Mouse (Mus musculus): ENCODE results near the gene Rpl32. TPM values are rescaled to one million over a fixed set of nuclear protein-coding genes. Genes with fewer than 3 reads are reported as not detected.

Rpl32 gene
- polyA plus RNA-seq, 1 experiment, result 4,367 TPM

DNA sequence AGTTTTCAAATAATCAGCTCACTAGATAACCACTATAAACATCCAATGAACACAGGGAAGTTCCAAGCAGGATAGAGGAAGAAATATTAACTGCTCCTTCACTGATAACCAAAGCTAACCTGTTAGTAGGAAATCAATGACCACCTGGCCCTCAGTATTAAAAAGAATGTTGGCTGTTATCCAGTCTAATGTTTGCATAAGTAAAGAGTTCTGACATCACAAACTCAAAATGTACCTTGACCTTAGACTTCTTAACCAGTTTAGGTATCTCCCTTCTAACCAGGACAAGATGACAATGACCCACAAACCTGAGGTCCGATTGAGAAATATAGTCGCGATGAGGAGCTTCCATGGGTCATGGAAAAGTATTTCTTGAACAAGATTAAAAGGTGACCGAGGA lies 36.5 kb upstream of the Rpl32 start:
- H3ac ChIP-seq (ENCODE audit: control insufficient read depth, insufficient read length), result no peak overlapping the region
- H3K36me3 ChIP-seq (ENCODE audit: control insufficient read depth, insufficient read depth), result peaks cover 7% of the 10 kb centered on the region
- H3K4me2 ChIP-seq (ENCODE audit: low read depth), result no peak overlapping the region
- no peaks in the 10 kb centered on the region for H3K27me3 ChIP-seq (ENCODE audit: control insufficient read depth, insufficient read depth, insufficient read length)
- no peak overlapping the region for H3K4me3 ChIP-seq
- no peaks in the 10 kb centered on the region for H3K79me2 ChIP-seq (ENCODE audit: control insufficient read depth, insufficient read depth)
- no peak for TF ChIP-seq TCF3 (IDR thresholded peaks at IDR 0.05; ENCODE audit: insufficient read length, low read depth)
- TF ChIP-seq MYOD1 (IDR thresholded peaks at IDR 0.05; ENCODE audit: control insufficient read depth in 1 of 3, insufficient read length in 2 of 3, low read depth in 2 of 3), result no peak
- TF ChIP-seq MYOG (IDR thresholded peaks at IDR 0.05; ENCODE audit: control insufficient read depth in 1 of 3, insufficient read depth in 1 of 3, insufficient read length in 2 of 3, low read depth in 2 of 3), result no peak
- TF ChIP-seq USF1 (IDR thresholded peaks at IDR 0.05; ENCODE audit: low read depth), result no peak
- TF ChIP-seq POLR2AphosphoS2 (IDR thresholded peaks at IDR 0.05; ENCODE audit: insufficient read length, low read depth), result no peak
- no peak for TF ChIP-seq CEBPB (IDR thresholded peaks at IDR 0.05; ENCODE audit: insufficient read depth, poor library complexity, severe bottlenecking)
- no peak for TF ChIP-seq E2F4 (IDR thresholded peaks at IDR 0.05; ENCODE audit: insufficient read depth)
- TF ChIP-seq POLR2A (IDR thresholded peaks at IDR 0.05; ENCODE audit: insufficient read length, low read depth), result no peak
- no peak for TF ChIP-seq TCF12 (IDR thresholded peaks at IDR 0.05; ENCODE audit: insufficient read depth, poor library complexity, severe bottlenecking)
- TF ChIP-seq SRF (IDR thresholded peaks at IDR 0.05; ENCODE audit: control insufficient read depth, insufficient read length, low read depth), result no peak
- no peak for TF ChIP-seq REST (IDR thresholded peaks at IDR 0.05; ENCODE audit: insufficient read depth, insufficient read length)
- TF ChIP-seq MAX (IDR thresholded peaks at IDR 0.05; ENCODE audit: low read depth), result no peak

DNA sequence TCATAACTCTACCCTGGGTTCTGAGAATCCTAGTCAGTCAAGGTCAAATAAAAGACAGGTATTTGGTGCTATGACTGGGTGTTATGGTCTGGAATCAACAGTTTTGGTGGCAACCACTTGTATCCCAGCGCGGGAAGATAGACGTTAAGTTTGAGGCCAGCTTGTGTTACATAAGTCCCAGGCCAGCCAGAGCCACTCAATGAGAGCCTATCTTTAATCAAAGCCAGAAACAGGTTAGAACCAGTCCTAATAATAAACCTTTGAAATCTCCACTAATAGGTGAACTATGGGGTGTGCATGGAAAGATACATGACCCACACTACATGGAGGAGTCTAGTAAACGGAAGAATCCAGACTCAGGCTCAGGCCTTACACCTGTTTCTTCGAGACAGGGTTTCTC lies 30.2 kb upstream of the Rpl32 start:
- H3K79me2 ChIP-seq (ENCODE audit: control insufficient read depth, insufficient read depth), result no peaks in the 10 kb centered on the region
- H3K4me3 ChIP-seq, result no peak overlapping the region
- H3K36me3 ChIP-seq (ENCODE audit: control insufficient read depth, insufficient read depth), result no peaks in the 10 kb centered on the region
- H3K4me2 ChIP-seq (ENCODE audit: low read depth), result no peak overlapping the region
- no peaks in the 10 kb centered on the region for H3K27me3 ChIP-seq (ENCODE audit: control insufficient read depth, insufficient read depth, insufficient read length)
- no peak overlapping the region for H3ac ChIP-seq (ENCODE audit: control insufficient read depth, insufficient read length)
- TF ChIP-seq MYOG (IDR thresholded peaks at IDR 0.05; ENCODE audit: control insufficient read depth in 1 of 3, insufficient read depth in 1 of 3, insufficient read length in 2 of 3, low read depth in 2 of 3) (no peak), USF1 (IDR thresholded peaks at IDR 0.05; ENCODE audit: low read depth) (no peak), POLR2A (IDR thresholded peaks at IDR 0.05; ENCODE audit: insufficient read length, low read depth) (no peak), REST (IDR thresholded peaks at IDR 0.05; ENCODE audit: insufficient read depth, insufficient read length) (no peak), MYOD1 (IDR thresholded peaks at IDR 0.05; ENCODE audit: control insufficient read depth in 1 of 3, insufficient read length in 2 of 3, low read depth in 2 of 3) (no peak), MAX (IDR thresholded peaks at IDR 0.05; ENCODE audit: low read depth) (no peak), POLR2AphosphoS2 (IDR thresholded peaks at IDR 0.05; ENCODE audit: insufficient read length, low read depth) (no peak), E2F4 (IDR thresholded peaks at IDR 0.05; ENCODE audit: insufficient read depth) (no peak), CEBPB (IDR thresholded peaks at IDR 0.05; ENCODE audit: insufficient read depth, poor library complexity, severe bottlenecking) (no peak), TCF12 (IDR thresholded peaks at IDR 0.05; ENCODE audit: insufficient read depth, poor library complexity, severe bottlenecking) (no peak), TCF3 (IDR thresholded peaks at IDR 0.05; ENCODE audit: insufficient read length, low read depth) (no peak), SRF (IDR thresholded peaks at IDR 0.05; ENCODE audit: control insufficient read depth, insufficient read length, low read depth) (no peak)

DNA sequence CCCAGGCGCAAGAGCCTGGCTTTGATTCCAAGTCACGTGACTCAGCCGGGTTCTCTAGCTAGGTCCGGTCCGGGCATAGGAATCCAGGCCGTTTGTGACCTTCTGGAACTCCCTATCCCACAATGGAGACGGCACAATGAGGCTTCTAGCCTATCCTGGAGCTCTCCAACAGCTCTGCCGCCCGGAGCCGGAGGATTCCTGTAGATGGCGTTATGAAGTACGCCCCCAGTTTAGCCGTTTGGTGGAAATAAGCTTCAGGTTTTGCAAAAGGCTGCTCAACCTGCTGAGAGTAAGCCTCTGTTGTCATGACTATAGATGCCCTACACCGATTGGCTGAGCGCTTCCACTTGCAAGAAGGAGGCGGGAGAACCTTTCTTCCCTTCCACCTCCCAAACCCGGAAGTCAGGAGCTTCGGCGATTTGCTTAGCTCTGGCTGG lies 29.6 kb upstream of the Rpl32 start, which contains the start of gene Efcab12:
TSS of gene Efcab12 (minus strand) at position 252 of the 437 bp plus-strand sequence.
- no peaks in the 10 kb centered on the region for H3K36me3 ChIP-seq (ENCODE audit: control insufficient read depth, insufficient read depth)
- H3K27me3 ChIP-seq (ENCODE audit: control insufficient read depth, insufficient read depth, insufficient read length), result no peaks in the 10 kb centered on the region
- TF ChIP-seq TCF12 (IDR thresholded peaks at IDR 0.05; ENCODE audit: insufficient read depth, poor library complexity, severe bottlenecking) (no peak), USF1 (IDR thresholded peaks at IDR 0.05; ENCODE audit: low read depth) (peak; percentile 10)
- no peak within 1 kb of the TSS for H3K4me3 ChIP-seq
- no peaks in the 10 kb centered on the region for H3K79me2 ChIP-seq (ENCODE audit: control insufficient read depth, insufficient read depth)
- H3K4me2 ChIP-seq (ENCODE audit: low read depth), result no peak within 1 kb of the TSS
- no peak within 1 kb of the TSS for H3ac ChIP-seq (ENCODE audit: control insufficient read depth, insufficient read length)

DNA sequence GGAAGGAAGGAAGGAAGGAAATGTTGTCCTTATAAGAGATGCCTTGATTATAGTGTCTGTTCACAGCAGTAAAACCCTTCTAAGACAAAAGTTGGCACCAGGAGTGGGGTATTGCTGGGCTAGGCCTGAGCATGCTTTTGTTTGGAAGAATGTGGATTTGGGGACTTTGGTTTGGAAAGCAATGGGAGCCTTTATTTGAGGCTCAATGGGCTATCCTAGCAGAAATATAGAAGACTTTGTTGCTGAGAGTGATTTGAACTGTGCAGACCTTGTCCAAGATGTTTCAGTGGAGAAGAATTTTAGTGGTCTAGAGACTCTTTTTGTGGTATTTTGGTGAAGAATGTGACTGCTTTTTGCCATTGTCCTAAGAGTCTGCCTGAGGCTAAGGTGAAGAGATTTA lies 25.3 kb upstream of the Rpl32 start:
- Histone ChIP-seq H3ac (ENCODE audit: control insufficient read depth, insufficient read length) (no peak overlapping the region), H3K4me2 (ENCODE audit: low read depth) (no peak overlapping the region), H3K36me3 (ENCODE audit: control insufficient read depth, insufficient read depth) (no peaks in the 10 kb centered on the region), H3K27me3 (ENCODE audit: control insufficient read depth, insufficient read depth, insufficient read length) (no peaks in the 10 kb centered on the region), H3K4me3 (no peak overlapping the region), H3K79me2 (ENCODE audit: control insufficient read depth, insufficient read depth) (no peaks in the 10 kb centered on the region)
- TF ChIP-seq E2F4 (IDR thresholded peaks at IDR 0.05; ENCODE audit: insufficient read depth) (no peak), USF1 (IDR thresholded peaks at IDR 0.05; ENCODE audit: low read depth) (no peak), MAX (IDR thresholded peaks at IDR 0.05; ENCODE audit: low read depth) (no peak), POLR2A (IDR thresholded peaks at IDR 0.05; ENCODE audit: insufficient read length, low read depth) (no peak), SRF (IDR thresholded peaks at IDR 0.05; ENCODE audit: control insufficient read depth, insufficient read length, low read depth) (no peak), TCF3 (IDR thresholded peaks at IDR 0.05; ENCODE audit: insufficient read length, low read depth) (no peak), POLR2AphosphoS2 (IDR thresholded peaks at IDR 0.05; ENCODE audit: insufficient read length, low read depth) (no peak), CEBPB (IDR thresholded peaks at IDR 0.05; ENCODE audit: insufficient read depth, poor library complexity, severe bottlenecking) (no peak)

DNA sequence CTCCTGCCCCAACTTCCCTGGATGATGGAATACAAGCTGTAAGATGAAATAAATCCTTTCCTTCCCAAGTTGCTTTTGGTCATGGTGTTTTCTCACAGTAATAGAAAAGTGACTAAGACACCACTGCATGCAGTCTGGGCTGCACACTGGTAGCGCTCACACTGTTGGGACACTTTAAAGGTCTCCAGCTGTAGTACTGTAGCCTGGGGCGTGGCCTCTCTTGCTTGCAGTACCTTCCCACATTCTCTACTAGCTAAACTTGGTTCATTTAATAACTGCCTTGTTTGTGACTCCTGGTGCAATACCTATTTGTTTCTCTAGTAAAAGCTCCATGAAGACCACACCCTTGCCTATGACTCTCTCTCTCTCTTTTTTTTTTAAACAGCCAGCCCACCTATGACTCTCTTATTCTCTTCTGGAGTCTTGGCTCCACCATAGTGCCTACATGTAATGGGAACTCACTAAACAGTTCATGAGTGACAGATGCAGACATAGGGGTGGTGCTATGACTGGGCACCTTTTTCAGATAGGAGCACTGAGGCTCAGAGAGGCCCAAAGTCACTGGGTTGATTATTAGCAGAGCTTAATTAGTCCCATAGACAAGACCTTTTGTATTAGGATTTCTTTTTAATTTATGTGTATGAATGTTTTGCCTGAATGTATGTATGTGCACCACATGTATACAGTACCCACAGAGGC lies 23.8 kb upstream of the Rpl32 start:
- H3ac ChIP-seq (ENCODE audit: control insufficient read depth, insufficient read length), result no peak overlapping the region
- no peaks in the 10 kb centered on the region for H3K79me2 ChIP-seq (ENCODE audit: control insufficient read depth, insufficient read depth)
- no peak overlapping the region for H3K4me3 ChIP-seq
- H3K27me3 ChIP-seq (ENCODE audit: control insufficient read depth, insufficient read depth, insufficient read length), result no peaks in the 10 kb centered on the region
- no peak for TF ChIP-seq MAX (IDR thresholded peaks at IDR 0.05; ENCODE audit: low read depth)
- TF ChIP-seq CEBPB (IDR thresholded peaks at IDR 0.05; ENCODE audit: insufficient read depth, poor library complexity, severe bottlenecking), result no peak
- TF ChIP-seq SRF (IDR thresholded peaks at IDR 0.05; ENCODE audit: control insufficient read depth, insufficient read length, low read depth), result no peak
- TF ChIP-seq TCF12 (IDR thresholded peaks at IDR 0.05; ENCODE audit: insufficient read depth, poor library complexity, severe bottlenecking), result no peak
- TF ChIP-seq POLR2A (IDR thresholded peaks at IDR 0.05; ENCODE audit: insufficient read length, low read depth), result no peak
- TF ChIP-seq TCF3 (IDR thresholded peaks at IDR 0.05; ENCODE audit: insufficient read length, low read depth), result no peak
- TF ChIP-seq MYOD1 (IDR thresholded peaks at IDR 0.05; ENCODE audit: control insufficient read depth in 1 of 3, insufficient read length in 2 of 3, low read depth in 2 of 3), result no peak
- no peak for TF ChIP-seq USF1 (IDR thresholded peaks at IDR 0.05; ENCODE audit: low read depth)
- TF ChIP-seq E2F4 (IDR thresholded peaks at IDR 0.05; ENCODE audit: insufficient read depth), result no peak
- TF ChIP-seq MYOG (IDR thresholded peaks at IDR 0.05; ENCODE audit: control insufficient read depth in 1 of 3, insufficient read depth in 1 of 3, insufficient read length in 2 of 3, low read depth in 2 of 3), result no peak
- TF ChIP-seq REST (IDR thresholded peaks at IDR 0.05; ENCODE audit: insufficient read depth, insufficient read length), result no peak
- TF ChIP-seq POLR2AphosphoS2 (IDR thresholded peaks at IDR 0.05; ENCODE audit: insufficient read length, low read depth), result no peak
- no peaks in the 10 kb centered on the region for H3K36me3 ChIP-seq (ENCODE audit: control insufficient read depth, insufficient read depth)
- H3K4me2 ChIP-seq (ENCODE audit: low read depth), result no peak overlapping the region

Data from myocyte (in vitro differentiated cells).